Mouse (Mus musculus): Measurements from ENCODE around the gene Lmnb2. TPM values are rescaled to one million over a fixed set of nuclear protein-coding genes. Genes with fewer than 3 reads are reported as not detected.

Gene Lmnb2
- polyA plus RNA-seq, 1 experiment from 2014 or later = 84.7 TPM

GRCm38 (mm10) chr10:80900318-80901247, 17.5 kb downstream of the Lmnb2 start, which contains the start of gene Timm13:
Gene Timm13 (minus strand): TSS chr10:80900969.
- no peaks in the 10 kb centered on the region for H3K27me3 ChIP-seq (ENCODE audit: low read depth, poor library complexity, severe bottlenecking)
- H3K4me1 ChIP-seq = peaks cover 36% of the 10 kb centered on the region
- no peaks in the 10 kb centered on the region for H3K9me3 ChIP-seq (replicated peaks)
- under 1% methylated on average over 72 of the region's 72 CpGs for WGBS
- peak within 1 kb of the TSS; percentile 92 for H3K27ac ChIP-seq (replicated peaks)
- H3K36me3 ChIP-seq = peaks cover 69% of the 10 kb centered on the region
- peak within 1 kb of the TSS; percentile 95 for H3K4me3 ChIP-seq
- DNase-seq (ENCODE audit: low spot score) = peak; percentile 99

GRCm38 (mm10) chr10:80899591-80900317, 18.3 kb downstream of the Lmnb2 start:
- no peaks in the 10 kb centered on the region for H3K27me3 ChIP-seq (ENCODE audit: low read depth, poor library complexity, severe bottlenecking)
- no peak for DNase-seq (ENCODE audit: low spot score)
- peaks cover 36% of the 10 kb centered on the region for H3K4me1 ChIP-seq
- peak overlapping the region; percentile 92 for H3K27ac ChIP-seq (replicated peaks)
- H3K36me3 ChIP-seq = peaks cover 61% of the 10 kb centered on the region
- 18% methylated on average over 25 of the region's 25 CpGs for WGBS
- H3K4me3 ChIP-seq = peak overlapping the region; percentile 95
- H3K9me3 ChIP-seq (replicated peaks) = no peaks in the 10 kb centered on the region

GRCm38 (mm10) chr10:80899074-80899473, 19.0 kb downstream of the Lmnb2 start:
- Histone ChIP-seq H3K9me3 (replicated peaks) (no peaks in the 10 kb centered on the region), H3K27me3 (ENCODE audit: low read depth, poor library complexity, severe bottlenecking) (no peaks in the 10 kb centered on the region), H3K4me3 (peak overlapping the region; percentile 95), H3K4me1 (peaks cover 36% of the 10 kb centered on the region), H3K36me3 (peaks cover 54% of the 10 kb centered on the region), H3K27ac (replicated peaks) (no peak overlapping the region)
- WGBS = 88% methylated on average over 8 of the region's 8 CpGs
- no peak for DNase-seq (ENCODE audit: low spot score)

DNA sequence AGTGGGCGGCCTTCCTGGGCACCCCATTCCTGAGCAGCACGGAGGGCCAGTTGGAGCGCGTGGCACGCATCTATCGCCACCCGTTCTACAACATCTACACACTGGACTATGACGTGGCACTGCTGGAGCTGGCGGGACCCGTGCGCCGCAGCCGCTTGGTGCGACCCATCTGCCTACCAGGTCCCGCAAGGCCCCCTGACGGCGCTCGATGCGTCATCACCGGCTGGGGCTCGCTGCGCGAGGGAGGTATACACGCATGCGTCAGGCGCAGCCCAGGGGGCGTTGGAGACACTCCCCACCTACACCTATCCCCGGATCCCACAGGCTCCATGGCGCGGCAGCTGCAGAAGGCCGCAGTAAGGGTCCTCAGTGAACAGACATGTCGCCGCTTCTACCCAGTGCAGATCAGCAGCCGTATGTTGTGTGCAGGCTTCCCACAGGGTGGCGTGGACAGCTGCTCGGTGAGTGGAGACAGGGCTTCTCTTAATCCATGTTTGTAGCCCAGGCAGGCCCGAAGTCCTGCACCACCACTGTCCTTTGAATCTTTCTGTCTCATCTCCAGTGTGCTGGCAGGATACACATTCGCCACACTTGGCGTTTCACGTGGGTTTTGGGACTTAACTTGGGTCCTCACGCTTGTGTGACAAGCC, 20.1 kb downstream of the Lmnb2 start:
- Histone ChIP-seq H3K36me3 (peaks cover 43% of the 10 kb centered on the region), H3K4me3 (peak overlapping the region; percentile 22; the same call in 1 of the 2 replicates), H3K27me3 (ENCODE audit: low read depth, poor library complexity, severe bottlenecking) (no peaks in the 10 kb centered on the region), H3K27ac (replicated peaks) (no peak overlapping the region), H3K4me1 (peaks cover 36% of the 10 kb centered on the region), H3K9me3 (replicated peaks) (no peaks in the 10 kb centered on the region; the same call in 1 of the 2 replicates)
- WGBS = 31% methylated on average over 41 of the region's 41 CpGs
- DNase-seq (ENCODE audit: low spot score) = no peak

DNA sequence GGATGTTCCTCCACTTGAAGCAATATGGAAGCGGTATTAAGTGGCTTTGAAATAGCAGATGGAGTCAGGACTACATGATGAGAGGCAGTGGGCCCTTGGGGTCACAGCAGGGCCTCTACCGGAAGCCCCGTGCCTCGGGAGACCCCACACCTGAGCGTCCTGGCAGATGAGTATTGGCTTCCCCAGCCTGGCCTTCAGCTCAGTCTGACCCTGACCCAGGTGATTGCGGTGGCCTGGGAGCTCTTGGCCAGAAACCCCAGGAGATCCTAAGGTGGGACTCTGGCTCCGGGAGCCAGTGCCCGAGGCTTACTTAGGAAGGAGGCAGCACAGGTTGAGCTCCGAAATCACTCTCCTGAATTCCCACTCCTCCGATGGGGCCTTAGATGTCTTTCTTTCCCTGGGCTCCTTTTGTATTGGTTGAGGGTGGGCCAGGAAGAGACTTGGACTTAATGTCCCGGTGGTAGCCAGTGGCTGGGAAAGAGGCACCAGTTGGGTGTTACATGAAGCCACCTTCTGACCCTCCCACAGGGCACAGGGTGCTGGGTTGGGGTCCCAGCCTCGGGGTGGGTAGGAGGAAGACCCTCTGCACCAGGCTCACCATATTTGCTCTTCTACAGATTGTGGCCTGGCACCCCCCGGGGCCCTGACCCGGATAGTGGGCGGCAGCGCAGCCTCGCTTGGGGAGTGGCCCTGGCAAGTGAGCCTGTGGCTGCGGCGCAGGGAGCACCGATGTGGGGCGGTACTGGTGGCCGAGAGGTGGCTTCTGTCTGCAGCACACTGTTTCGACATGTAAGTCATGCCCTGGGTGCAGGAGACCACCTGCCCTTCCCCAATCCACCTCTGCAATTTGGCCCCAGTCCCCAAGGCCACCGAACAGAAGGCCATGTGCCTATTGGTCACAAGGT, 21.2 kb downstream of the Lmnb2 start:
- peaks cover 36% of the 10 kb centered on the region for H3K4me1 ChIP-seq
- H3K27ac ChIP-seq (replicated peaks) = no peak overlapping the region
- H3K36me3 ChIP-seq = peaks cover 31% of the 10 kb centered on the region
- DNase-seq (ENCODE audit: low spot score) = no peak
- peaks cover 10% of the 10 kb centered on the region; the same call in 1 of the 2 replicates for H3K9me3 ChIP-seq (replicated peaks)
- 75% methylated on average over 24 of the region's 24 CpGs for WGBS
- no peaks in the 10 kb centered on the region for H3K27me3 ChIP-seq (ENCODE audit: low read depth, poor library complexity, severe bottlenecking)
- 0 out of 2 replicates have a peak overlapping the region, but pooled peaks have one; percentile 12 for H3K4me3 ChIP-seq

DNA sequence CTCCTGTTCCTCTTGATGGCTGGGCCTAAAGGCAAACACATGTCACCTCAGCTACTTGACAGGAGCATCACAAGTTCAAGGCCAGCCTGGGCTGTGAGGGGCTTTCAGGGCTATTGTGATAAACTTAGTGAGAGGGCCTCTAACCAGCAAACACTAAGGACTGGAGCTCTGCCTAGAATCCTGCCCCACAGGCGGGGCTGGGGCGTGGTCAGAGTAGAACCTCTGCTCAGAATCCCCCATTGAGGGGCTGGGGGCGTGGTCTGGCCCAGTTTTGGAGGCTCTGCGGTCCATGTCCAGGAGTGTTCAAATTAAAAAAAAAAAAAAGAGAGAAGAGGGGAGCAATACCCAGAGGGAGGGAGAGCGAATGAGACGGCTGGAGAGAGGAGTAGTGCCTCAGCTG, 22.3 kb downstream of the Lmnb2 start:
- no peak for DNase-seq (ENCODE audit: low spot score)
- H3K36me3 ChIP-seq = peaks cover 26% of the 10 kb centered on the region
- 77% methylated on average over 6 of the region's 6 CpGs for WGBS
- no peak overlapping the region for H3K4me3 ChIP-seq
- H3K27ac ChIP-seq (replicated peaks) = no peak overlapping the region
- H3K27me3 ChIP-seq (ENCODE audit: low read depth, poor library complexity, severe bottlenecking) = no peaks in the 10 kb centered on the region
- H3K4me1 ChIP-seq = peaks cover 31% of the 10 kb centered on the region
- peaks cover 11% of the 10 kb centered on the region; the same call in 1 of the 2 replicates for H3K9me3 ChIP-seq (replicated peaks)

- DNase-seq (ENCODE audit: low spot score) = no peak
- Histone ChIP-seq H3K4me3 (no peak overlapping the region), H3K27ac (replicated peaks) (no peak overlapping the region), H3K4me1 (peaks cover 32% of the 10 kb centered on the region), H3K36me3 (peaks cover 26% of the 10 kb centered on the region), H3K27me3 (ENCODE audit: low read depth, poor library complexity, severe bottlenecking) (peaks cover 2% of the 10 kb centered on the region; the same call in 1 of the 2 replicates), H3K9me3 (replicated peaks) (peaks cover 11% of the 10 kb centered on the region; the same call in 1 of the 2 replicates)
- 90% methylated on average over 7 of the region's 7 CpGs for WGBS
Observed at GRCm38 (mm10) chr10:80895100-80895499, 22.9 kb downstream of the Lmnb2 start.

GRCm38 (mm10) chr10:80887181-80887580, 30.9 kb downstream of the Lmnb2 start:
- Histone ChIP-seq H3K36me3 (no peaks in the 10 kb centered on the region), H3K4me1 (0 out of 2 replicates have a peak, but pooled peaks cover 5% of the 10 kb centered on the region), H3K27ac (replicated peaks) (no peak overlapping the region), H3K4me3 (no peak overlapping the region), H3K27me3 (ENCODE audit: low read depth, poor library complexity, severe bottlenecking) (peaks cover 23% of the 10 kb centered on the region), H3K9me3 (replicated peaks) (peaks cover 5% of the 10 kb centered on the region; the same call in 1 of the 2 replicates)
- no peak for DNase-seq (ENCODE audit: low spot score)
- 81% methylated on average over 11 of the region's 11 CpGs for WGBS

DNA sequence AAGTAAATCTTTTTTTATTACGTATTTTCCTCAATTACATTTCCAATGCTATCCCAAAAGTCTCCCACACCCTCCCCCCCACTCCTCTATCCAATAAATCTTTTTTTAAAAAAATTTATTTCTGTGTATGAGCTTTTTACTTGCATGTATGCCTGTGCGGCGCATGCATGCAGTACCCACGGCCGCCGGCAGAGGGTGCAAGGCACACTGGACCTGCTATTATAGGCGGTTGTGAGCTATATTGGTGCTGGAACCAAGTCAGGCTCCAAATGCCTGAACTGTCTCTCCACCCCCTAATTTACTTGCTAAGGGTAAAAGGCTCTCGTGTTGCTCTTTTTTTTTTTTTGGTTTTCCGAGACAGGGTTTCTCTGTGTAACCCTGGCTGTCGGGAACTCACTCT, 36.7 kb downstream of the Lmnb2 start:
- peak; percentile 76 for DNase-seq (ENCODE audit: low spot score)
- no peaks in the 10 kb centered on the region for H3K9me3 ChIP-seq (replicated peaks)
- no peaks in the 10 kb centered on the region for H3K36me3 ChIP-seq
- no peak overlapping the region for H3K27ac ChIP-seq (replicated peaks)
- WGBS = 22% methylated on average over 10 of the region's 10 CpGs
- H3K4me3 ChIP-seq = no peak overlapping the region
- peaks cover 8% of the 10 kb centered on the region; the same call in 1 of the 2 replicates for H3K4me1 ChIP-seq
- H3K27me3 ChIP-seq (ENCODE audit: low read depth, poor library complexity, severe bottlenecking) = peaks cover 5% of the 10 kb centered on the region; the same call in 1 of the 2 replicates

DNA sequence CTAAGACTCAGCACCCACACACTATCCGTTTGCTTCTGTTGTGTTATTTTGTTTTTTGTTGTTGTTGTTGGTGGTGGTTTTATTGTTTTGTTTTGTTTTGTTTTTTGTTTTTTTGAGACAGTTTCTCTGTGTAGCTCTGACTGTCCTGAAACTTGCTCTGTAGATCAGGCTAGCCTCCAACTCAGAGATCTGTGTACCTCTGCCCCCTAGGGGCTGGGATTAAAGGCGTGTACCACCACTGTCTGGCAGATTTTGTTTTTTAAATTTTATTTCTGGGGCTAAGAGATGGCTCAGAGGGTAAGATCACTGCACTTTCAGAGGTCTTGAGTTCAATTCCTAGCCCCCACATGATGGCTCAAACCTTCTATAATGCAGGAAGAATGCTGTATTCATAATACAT, 37.1 kb downstream of the Lmnb2 start:
- peaks cover 11% of the 10 kb centered on the region; the same call in 1 of the 2 replicates for H3K4me1 ChIP-seq
- WGBS = 76% methylated on average over 2 of the region's 2 CpGs
- no peak for DNase-seq (ENCODE audit: low spot score)
- peaks cover 5% of the 10 kb centered on the region; the same call in 1 of the 2 replicates for H3K27me3 ChIP-seq (ENCODE audit: low read depth, poor library complexity, severe bottlenecking)
- no peaks in the 10 kb centered on the region for H3K9me3 ChIP-seq (replicated peaks)
- no peak overlapping the region for H3K4me3 ChIP-seq
- H3K27ac ChIP-seq (replicated peaks) = no peak overlapping the region
- no peaks in the 10 kb centered on the region for H3K36me3 ChIP-seq

DNA sequence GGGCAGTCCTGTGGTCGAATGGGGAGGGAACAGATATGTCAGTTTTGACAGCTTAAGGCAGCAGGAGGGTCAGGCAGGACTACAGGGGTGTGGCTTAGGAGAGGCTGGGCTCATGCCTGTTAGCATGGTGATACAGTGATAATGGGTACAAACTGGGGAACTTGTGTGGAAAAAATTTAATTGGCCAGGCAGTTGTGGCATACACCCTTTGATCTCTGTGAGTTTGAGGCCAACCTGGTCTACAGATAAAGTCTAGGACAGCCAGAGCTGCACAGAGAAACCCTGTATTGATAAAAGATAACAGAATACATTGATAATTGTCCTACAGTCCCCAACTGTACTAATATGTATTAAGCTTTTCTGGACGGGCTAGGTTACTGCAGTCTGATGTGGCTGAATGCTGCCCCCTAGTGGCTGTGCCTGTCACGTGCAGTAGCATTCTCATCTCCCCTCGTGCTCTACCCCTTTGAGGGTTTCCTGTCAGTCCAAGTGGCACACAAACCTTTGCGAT, 37.9 kb downstream of the Lmnb2 start:
- peaks cover 5% of the 10 kb centered on the region; the same call in 1 of the 2 replicates for H3K27me3 ChIP-seq (ENCODE audit: low read depth, poor library complexity, severe bottlenecking)
- no peak overlapping the region for H3K27ac ChIP-seq (replicated peaks)
- WGBS = 27% methylated on average over 5 of the region's 5 CpGs
- DNase-seq (ENCODE audit: low spot score) = peak; percentile 71
- no peaks in the 10 kb centered on the region for H3K9me3 ChIP-seq (replicated peaks)
- no peaks in the 10 kb centered on the region for H3K36me3 ChIP-seq
- H3K4me1 ChIP-seq = peaks cover 11% of the 10 kb centered on the region; the same call in 1 of the 2 replicates
- H3K4me3 ChIP-seq = no peak overlapping the region

All from midbrain, embryonic 10.5 days (tissue).